Mouse (Mus musculus) hindbrain, postnatal 0 days (tissue): ENCODE measurements around the gene Gnat1. TPM values are rescaled to one million over a fixed set of nuclear protein-coding genes. Genes with fewer than 3 reads are reported as not detected.

Source experiments
- ATAC-seq: fragments of 200-750 bp; cut with Nextera tagmentation; 2 replicates; pipeline ENCODE4 v1.8.0; 2017; ENCODE audit warnings: mild to moderate bottlenecking, moderate TSS enrichment, moderate library complexity
- DNase-seq: peaks from one replicate; pipeline ENCODE4 v3.0.0-alpha.2; 2015; ENCODE audit warnings: low spot score
- H3K27ac ChIP-seq: fragments of 300-500 bp; sonication (generic); 2 replicates; pipeline ENCODE4 v1.5.1; 2014; ENCODE audit warnings: mild to moderate bottlenecking
- H3K27me3 ChIP-seq: fragments of 300-500 bp; sonication (generic); 2 replicates; pipeline ENCODE4 v1.6.1; 2014; ENCODE audit warnings: low read length, mixed read lengths; ENCODE audit not compliant: insufficient read depth
- H3K36me3 ChIP-seq: fragments of 300-500 bp; sonication (generic); 2 replicates; pipeline ENCODE4 v1.6.1; 2014; ENCODE audit warnings: low read length, mixed read lengths; ENCODE audit not compliant: insufficient read depth
- H3K4me1 ChIP-seq: fragments of 300-500 bp; sonication (generic); 2 replicates; pipeline ENCODE4 v1.6.1; 2014; ENCODE audit warnings: antibody characterized with exemption, low read length, mixed read lengths; ENCODE audit not compliant: insufficient read depth
- H3K4me2 ChIP-seq: fragments of 300-500 bp; sonication (generic); 2 replicates; pipeline ENCODE4 v1.6.1; 2014; ENCODE audit warnings: low read depth, mild to moderate bottlenecking, low read length, moderate library complexity, mixed read lengths
- H3K4me3 ChIP-seq: fragments of 300-500 bp; sonication (generic); 2 replicates; pipeline ENCODE4 v1.5.1; 2014; ENCODE audit warnings: low read length
- H3K9ac ChIP-seq: fragments of 300-500 bp; sonication (generic); replicated peaks from 2 replicates; pipeline ENCODE4 v1.6.1; 2014; ENCODE audit warnings: mild to moderate bottlenecking, low read length, moderate library complexity, mixed read lengths
- H3K9me3 ChIP-seq: fragments of 300-500 bp; sonication (generic); 2 replicates; pipeline ENCODE4 v1.6.1; 2016; ENCODE audit warnings: low read length, mixed read lengths
- CTCF ChIP-seq: IDR thresholded peaks from 2 replicates; pipeline ENCODE4 v1.5.1; 2016; ENCODE audit warnings: antibody characterized with exemption, control low read depth, low read depth
- WGBS: fragments of 180-500 bp; shearing (Covaris S2); extraction: QIAGEN DNeasy Blood & Tissue Kit; methylation state at CpG from one replicate; pipeline ENCODE4 v1.1.7; 2014; 5-methylcytosine and 5-hydroxymethylcytosine counted together
- polyA plus RNA-seq: library from polyadenylated mRNA; unstranded; fragments of >200 nt; fragmentation: Nextera tagmentation; extraction: Ambion mirVana; gene quantifications from 2 replicates; pipeline ENCODE4 v1.2.1, GENCODE M21; 2015
- total RNA-seq: library from RNA; depleted of rRNA; stranded (reverse); fragments of >200 nt; gene quantifications from 2 replicates; pipeline ENCODE4 v1.2.3, GENCODE M21; 2014

Gnat1 gene
- total and polyA plus RNA-seq, 2 experiments from 2014 or later: 0.52 to 2.7 TPM

GRCm38 (mm10) chr9:107718781-107719540 is 39.4 kb upstream of the Gnat1 start:
- Histone ChIP-seq H3K36me3 (no peaks in the 10 kb centered on the region), H3K4me1 (peaks cover 31% of the 10 kb centered on the region), H3K9ac (no peak overlapping the region), H3K9me3 (no peaks in the 10 kb centered on the region), H3K4me3 (no peak overlapping the region), H3K4me2 (no peak overlapping the region), H3K27ac (no peak overlapping the region), H3K27me3 (no peaks in the 10 kb centered on the region)
- DNase-seq (no peak), ATAC-seq (no peak)
- 80% methylated on average over 10 of the region's 10 CpGs for WGBS
- no peak for TF ChIP-seq CTCF

- H3K27ac ChIP-seq: no peak overlapping the region
- WGBS: 23% methylated on average over 6 of the region's 6 CpGs
- no peaks in the 10 kb centered on the region for H3K36me3 ChIP-seq
- DNase-seq (peak; percentile 71), ATAC-seq (peak; percentile 25; the same call in 1 of the 2 replicates)
- no peak overlapping the region for H3K4me3 ChIP-seq
- peaks cover 18% of the 10 kb centered on the region for H3K4me1 ChIP-seq
- H3K4me2 ChIP-seq: no peak overlapping the region
- H3K9ac ChIP-seq: no peak overlapping the region
- no peak for TF ChIP-seq CTCF
- H3K9me3 ChIP-seq: no peaks in the 10 kb centered on the region
- no peaks in the 10 kb centered on the region for H3K27me3 ChIP-seq
Measured at GRCm38 (mm10) chr9:107716951-107717350, 37.4 kb upstream of the Gnat1 start.

- H3K4me2 ChIP-seq: no peak overlapping the region
- H3K9me3 ChIP-seq: no peaks in the 10 kb centered on the region
- H3K9ac ChIP-seq: no peak overlapping the region
- H3K36me3 ChIP-seq: no peaks in the 10 kb centered on the region
- peaks cover 18% of the 10 kb centered on the region for H3K4me1 ChIP-seq
- no peak overlapping the region for H3K27ac ChIP-seq
- WGBS: 80% methylated on average over 2 of the region's 2 CpGs
- no peak for ATAC-seq
- no peak for TF ChIP-seq CTCF
- H3K27me3 ChIP-seq: no peaks in the 10 kb centered on the region
- H3K4me3 ChIP-seq: no peak overlapping the region
- no peak for DNase-seq
Measured at GRCm38 (mm10) chr9:107715632-107716031, 36.1 kb upstream of the Gnat1 start.

GRCm38 (mm10) chr9:107714221-107714952 is 34.9 kb upstream of the Gnat1 start:
- ATAC-seq (no peak), DNase-seq (peak; percentile 65)
- Histone ChIP-seq H3K27ac (no peak overlapping the region; the same call in 1 of the 2 replicates), H3K27me3 (no peaks in the 10 kb centered on the region), H3K9me3 (no peaks in the 10 kb centered on the region), H3K9ac (no peak overlapping the region), H3K4me1 (peaks cover 18% of the 10 kb centered on the region), H3K4me2 (no peak overlapping the region), H3K36me3 (no peaks in the 10 kb centered on the region), H3K4me3 (no peak overlapping the region)
- WGBS: 18% methylated on average over 12 of the region's 12 CpGs
- TF ChIP-seq CTCF: 0 out of 2 replicates have a peak, but pooled peaks have one; percentile 9

GRCm38 (mm10) chr9:107709697-107710483 is 30.4 kb upstream of the Gnat1 start, which contains the start of gene Sema3f:
Sema3f (minus strand) TSS chr9:107710475.
- TF ChIP-seq CTCF: peak; percentile 59
- H3K9ac ChIP-seq: peak within 1 kb of the TSS; percentile 70
- no peaks in the 10 kb centered on the region for H3K27me3 ChIP-seq
- H3K36me3 ChIP-seq: no peaks in the 10 kb centered on the region
- DNase-seq (peak; percentile 83), ATAC-seq (peak; percentile 68)
- peak within 1 kb of the TSS; percentile 72 for H3K27ac ChIP-seq
- H3K9me3 ChIP-seq: no peaks in the 10 kb centered on the region
- peaks cover 16% of the 10 kb centered on the region for H3K4me1 ChIP-seq
- H3K4me2 ChIP-seq: peak within 1 kb of the TSS; percentile 82
- H3K4me3 ChIP-seq: peak within 1 kb of the TSS; percentile 56
- 1% methylated on average over 80 of the region's 86 CpGs for WGBS

- peak overlapping the region; percentile 82 for H3K4me2 ChIP-seq
- peak overlapping the region; percentile 70 for H3K9ac ChIP-seq
- H3K4me1 ChIP-seq: peaks cover 9% of the 10 kb centered on the region
- no peaks in the 10 kb centered on the region for H3K27me3 ChIP-seq
- peak overlapping the region; percentile 72 for H3K27ac ChIP-seq
- H3K36me3 ChIP-seq: no peaks in the 10 kb centered on the region
- peak overlapping the region; percentile 56 for H3K4me3 ChIP-seq
- WGBS: under 1% methylated on average over 50 of the region's 55 CpGs
- no peaks in the 10 kb centered on the region for H3K9me3 ChIP-seq
- no peak for ATAC-seq
- DNase-seq: no peak
- no peak for TF ChIP-seq CTCF
Measured at GRCm38 (mm10) chr9:107709096-107709696, 29.7 kb upstream of the Gnat1 start.
